Mouse (Mus musculus) central nervous system, embryonic 14 days (tissue): ENCODE measurements around the gene Trpm4. TPM values are rescaled to one million over a fixed set of nuclear protein-coding genes. Genes with fewer than 3 reads are reported as not detected.

ENCODE experiments used
- polyA plus RNA-seq: library from polyadenylated mRNA; depleted of rRNA; stranded (reverse); fragments of >200 nt; gene quantifications from 2 replicates; pipeline ENCODE4 v1.2.3, GENCODE M21; 2012; rRNA removed

Trpm4 gene
- 16.8 and 23.9 TPM in 2 replicates for polyA plus RNA-seq

DNA sequence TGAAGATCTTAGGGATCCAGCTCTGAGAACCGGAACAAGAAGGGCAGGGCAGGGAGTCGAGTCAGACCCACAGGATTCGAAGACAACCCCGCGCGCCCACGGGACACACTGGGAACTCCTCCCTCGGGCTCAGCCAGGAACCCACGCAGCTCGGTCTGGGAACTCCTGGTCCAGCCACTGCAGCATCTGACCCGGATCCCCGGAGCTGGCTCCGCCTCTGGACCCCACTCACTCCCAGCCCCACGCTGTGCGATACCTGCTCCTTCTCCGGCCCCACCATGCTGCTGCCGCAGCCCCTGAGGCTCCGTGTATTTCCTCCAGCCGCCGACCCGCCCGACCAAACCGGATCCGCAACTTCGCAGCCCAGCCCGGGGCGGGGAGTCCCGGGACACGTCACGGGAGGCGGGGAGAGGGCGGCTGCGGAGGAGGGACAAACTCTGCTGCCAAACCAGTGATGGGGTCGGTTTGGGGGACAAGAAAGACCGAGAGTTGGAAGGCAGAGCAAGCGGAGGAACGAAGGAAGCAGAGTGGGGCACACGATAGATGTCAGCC is at the start of gene Trpm4:
Gene Trpm4 (minus strand): TSS at position 350 of the 552 bp plus-strand sequence.

DNA sequence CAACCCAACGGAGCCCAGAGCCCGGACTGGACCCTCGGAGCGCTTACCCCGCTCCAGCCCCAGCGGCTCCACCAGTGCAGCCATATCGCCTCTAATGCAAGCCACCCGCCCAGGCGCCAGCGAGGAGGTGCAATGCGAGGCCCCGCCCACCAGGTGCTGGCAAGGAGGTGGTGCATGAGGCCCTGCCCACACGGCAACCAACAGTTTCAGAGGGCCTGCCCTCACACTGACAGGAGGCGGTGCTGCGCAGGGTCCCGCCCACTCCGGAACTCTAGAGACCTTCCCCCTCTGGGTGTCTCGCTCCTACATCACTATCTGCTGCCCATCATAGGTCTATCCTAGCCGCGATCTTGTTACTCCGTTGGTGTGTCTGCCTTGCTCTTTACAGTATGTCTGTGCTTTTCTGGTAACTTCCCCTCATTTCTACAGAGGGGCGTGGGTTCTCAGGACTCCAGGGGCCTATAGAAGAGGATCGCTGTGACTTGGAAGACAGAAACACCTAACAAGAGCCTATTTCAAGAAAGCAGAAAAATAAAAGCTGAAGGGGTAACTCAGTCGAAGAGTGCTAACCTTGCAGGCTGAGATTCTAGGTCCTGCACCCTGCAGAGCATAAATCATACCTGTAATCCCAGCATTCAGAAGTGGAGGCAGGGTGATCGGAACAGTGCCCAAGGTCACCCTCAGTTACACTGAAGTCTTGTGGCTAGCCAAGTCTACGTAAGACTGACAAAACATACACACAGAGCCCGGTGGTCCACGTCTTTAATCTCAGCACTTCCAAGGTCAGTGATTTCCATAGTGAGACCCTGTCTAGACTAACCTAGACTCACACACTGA is 37.1 kb upstream of the Trpm4 start, which contains the start of gene Lin7b:
Gene Lin7b (minus strand): TSS at position 109 of the 837 bp plus-strand sequence.

DNA sequence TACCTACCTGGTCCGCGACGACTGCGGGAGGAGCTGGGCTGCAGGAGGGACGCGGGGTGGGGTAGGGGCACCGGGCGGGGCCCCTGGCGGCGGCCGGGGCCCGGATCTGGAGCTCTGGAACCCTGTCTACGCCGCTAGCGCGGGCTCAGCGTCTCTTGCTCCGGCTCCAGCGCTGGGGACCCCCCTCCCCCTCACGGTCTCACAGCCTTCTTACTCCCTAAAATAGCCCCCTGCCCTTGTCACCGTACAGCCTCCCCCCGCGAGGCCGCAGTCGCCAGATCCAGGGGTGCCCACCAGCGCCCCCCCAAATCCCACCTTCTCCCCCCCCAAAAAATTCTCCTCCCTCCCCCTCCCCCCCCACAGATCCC is 33.1 kb upstream of the Trpm4 start, which contains the start of gene Ppfia3:
Gene Ppfia3 (minus strand): TSS at position 368 of the 368 bp plus-strand sequence.

DNA sequence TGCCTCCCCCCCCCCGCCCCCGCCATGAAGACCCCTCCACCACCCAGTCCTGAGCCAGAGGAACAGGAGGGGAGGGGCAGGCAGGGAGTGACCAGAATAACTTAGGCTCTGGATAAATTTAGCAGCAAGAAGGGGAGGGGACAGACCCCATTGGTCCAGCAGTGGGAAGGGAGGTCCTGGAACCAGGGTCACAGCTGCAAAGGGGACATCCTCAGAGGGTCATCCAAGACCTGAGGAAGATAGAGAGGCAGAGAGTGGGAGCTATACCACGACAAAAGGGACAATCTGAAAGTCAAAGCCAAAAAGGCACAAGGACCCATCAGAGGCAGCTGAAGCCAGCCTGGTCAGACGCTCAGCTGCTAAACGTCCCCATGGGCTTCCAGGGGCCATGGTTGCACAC is 1.5 kb upstream of the Trpm4 start, which contains the start of gene Hrc:
Gene Hrc (plus strand): TSS at position 235 of the 400 bp plus-strand sequence.

DNA sequence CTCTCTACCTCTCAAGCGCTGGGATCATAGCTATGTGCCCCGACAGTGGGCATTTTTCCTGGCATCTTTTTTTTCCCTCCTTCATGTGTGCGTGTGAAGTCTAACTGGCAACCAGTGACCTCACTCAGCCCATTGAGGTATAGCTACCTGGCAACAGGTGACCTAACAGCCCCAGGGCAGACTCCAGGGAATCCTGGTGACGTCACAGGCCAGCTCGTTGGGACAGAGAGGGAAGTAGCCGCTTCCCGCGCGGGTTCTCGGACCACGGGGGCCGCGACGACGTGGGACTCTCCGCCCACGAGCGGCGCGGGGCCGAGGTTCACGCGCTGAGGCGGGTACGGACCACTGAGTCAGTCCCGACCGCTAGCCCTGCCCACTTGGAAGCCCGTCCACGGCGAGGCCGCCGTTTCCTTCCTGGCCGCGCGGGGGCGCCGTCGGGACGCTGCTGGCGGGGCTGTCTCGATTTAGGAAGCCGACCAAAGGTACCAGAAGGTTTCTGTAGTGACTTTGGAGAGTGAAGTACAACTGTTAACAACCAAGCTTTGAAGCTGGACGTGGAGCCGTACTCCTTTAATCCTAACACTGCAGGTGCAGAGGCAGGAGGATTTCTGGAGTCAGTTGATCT is 56.3 kb downstream of the Trpm4 start, which contains the start of gene Slc6a21:
Gene Slc6a21 (plus strand): TSS at position 378 of the 625 bp plus-strand sequence.

Other genes starting within 250 kb of the Trpm4 start
- gene Rcn3, start 241.6 kb downstream of the Trpm4 start, polyA plus RNA-seq: 110 and 224 TPM in 2 replicates
- 15.9 and 27.0 TPM in 2 replicates for gene Fcgrt, start 229.9 kb downstream of the Trpm4 start, polyA plus RNA-seq
- gene Rps11, start 209.3 kb downstream of the Trpm4 start, polyA plus RNA-seq: 611 and 637 TPM in 2 replicates
- 2,227 and 2,905 TPM in 2 replicates for gene Rpl13a, start 205.0 kb downstream of the Trpm4 start, polyA plus RNA-seq
- 0.25 TPM in 2 replicates for gene Gm45713, start 197.5 kb downstream of the Trpm4 start, polyA plus RNA-seq
- gene Flt3l, start 197.3 kb downstream of the Trpm4 start, polyA plus RNA-seq: 7.7 and 10.8 TPM in 2 replicates
- gene Pih1d1, start 179.5 kb downstream of the Trpm4 start, polyA plus RNA-seq: 129 and 134 TPM in 2 replicates
- 31.8 and 33.0 TPM in 2 replicates for gene Aldh16a1, start 179.2 kb downstream of the Trpm4 start, polyA plus RNA-seq
- gene Slc17a7, start 169.8 kb downstream of the Trpm4 start, polyA plus RNA-seq: 12.2 and 25.0 TPM in 2 replicates
- 0.05 and 0.21 TPM in 2 replicates for gene Gfy, start 154.2 kb downstream of the Trpm4 start, polyA plus RNA-seq
- gene Pth2, start 152.8 kb downstream of the Trpm4 start, polyA plus RNA-seq: 0.20 and 0.23 TPM in 2 replicates
- 0.88 and 1.1 TPM in 2 replicates for gene Ccdc155, start 128.9 kb downstream of the Trpm4 start, polyA plus RNA-seq
- 2.0 and 3.2 TPM in 2 replicates for gene Dkkl1, start 121.6 kb downstream of the Trpm4 start, polyA plus RNA-seq
- 257 and 271 TPM in 2 replicates for gene Tead2, start 118.0 kb downstream of the Trpm4 start, polyA plus RNA-seq
- 1.6 and 1.8 TPM in 2 replicates for gene Cd37, start 94.7 kb downstream of the Trpm4 start, polyA plus RNA-seq
- gene Slc6a16, start 92.7 kb downstream of the Trpm4 start, polyA plus RNA-seq: 0.61 and 0.96 TPM in 2 replicates
- not detected in 2 replicates for gene Slc6a21, start 56.3 kb downstream of the Trpm4 start, polyA plus RNA-seq
- 1.1 and 3.8 TPM in 2 replicates for gene Hrc, start 1.5 kb upstream of the Trpm4 start, polyA plus RNA-seq
- 44.2 and 45.9 TPM in 2 replicates for gene Ppfia3, start 33.2 kb upstream of the Trpm4 start, polyA plus RNA-seq
- gene Lin7b, start 36.8 kb upstream of the Trpm4 start, polyA plus RNA-seq: 14.4 and 15.8 TPM in 2 replicates
- gene Snrnp70, start 62.0 kb upstream of the Trpm4 start, polyA plus RNA-seq: 864 and 911 TPM in 2 replicates
- not detected in 2 replicates for gene Kcna7, start 71.9 kb upstream of the Trpm4 start, polyA plus RNA-seq
- gene Ntf5, start 79.9 kb upstream of the Trpm4 start, polyA plus RNA-seq: 0.10 and 0.91 TPM in 2 replicates
- gene Lhb, start 87.0 kb upstream of the Trpm4 start, polyA plus RNA-seq: 1.1 and 1.3 TPM in 2 replicates
- 22.6 and 27.0 TPM in 2 replicates for gene Gys1, start 101.1 kb upstream of the Trpm4 start, polyA plus RNA-seq
- gene Ruvbl2, start 104.3 kb upstream of the Trpm4 start, polyA plus RNA-seq: 139 and 159 TPM in 2 replicates
- gene Ftl1, start 126.1 kb upstream of the Trpm4 start, polyA plus RNA-seq: 1,642 and 1,691 TPM in 2 replicates
- gene Bax, start 133.1 kb upstream of the Trpm4 start, polyA plus RNA-seq: 196 and 200 TPM in 2 replicates
- gene Tulp2, start 148.1 kb upstream of the Trpm4 start, polyA plus RNA-seq: 0.12 and 0.45 TPM in 2 replicates
- gene Gm45808, start 153.0 kb upstream of the Trpm4 start, polyA plus RNA-seq: 0.16 TPM in 1 of 2 replicates, not detected in the other
- gene Dhdh, start 155.0 kb upstream of the Trpm4 start, polyA plus RNA-seq: 2.2 and 2.7 TPM in 2 replicates
- gene Nucb1, start 176.6 kb upstream of the Trpm4 start, polyA plus RNA-seq: 104 and 148 TPM in 2 replicates
- gene Ppp1r15a, start 192.5 kb upstream of the Trpm4 start, polyA plus RNA-seq: 15.9 and 19.8 TPM in 2 replicates
- 3.1 and 9.6 TPM in 2 replicates for gene Plekha4, start 192.6 kb upstream of the Trpm4 start, polyA plus RNA-seq
- gene Hsd17b14, start 221.1 kb upstream of the Trpm4 start, polyA plus RNA-seq: 0.33 and 0.73 TPM in 2 replicates
- 31.0 and 38.8 TPM in 2 replicates for gene Bcat2, start 236.4 kb upstream of the Trpm4 start, polyA plus RNA-seq